Mouse (Mus musculus): Measurements from ENCODE around the gene Gm20503. TPM values are rescaled to one million over a fixed set of nuclear protein-coding genes. Genes with fewer than 3 reads are reported as not detected.

The Gm20503 gene
- total and polyA plus RNA-seq, 3 experiments: 3.3 TPM; not detected in 2

DNA sequence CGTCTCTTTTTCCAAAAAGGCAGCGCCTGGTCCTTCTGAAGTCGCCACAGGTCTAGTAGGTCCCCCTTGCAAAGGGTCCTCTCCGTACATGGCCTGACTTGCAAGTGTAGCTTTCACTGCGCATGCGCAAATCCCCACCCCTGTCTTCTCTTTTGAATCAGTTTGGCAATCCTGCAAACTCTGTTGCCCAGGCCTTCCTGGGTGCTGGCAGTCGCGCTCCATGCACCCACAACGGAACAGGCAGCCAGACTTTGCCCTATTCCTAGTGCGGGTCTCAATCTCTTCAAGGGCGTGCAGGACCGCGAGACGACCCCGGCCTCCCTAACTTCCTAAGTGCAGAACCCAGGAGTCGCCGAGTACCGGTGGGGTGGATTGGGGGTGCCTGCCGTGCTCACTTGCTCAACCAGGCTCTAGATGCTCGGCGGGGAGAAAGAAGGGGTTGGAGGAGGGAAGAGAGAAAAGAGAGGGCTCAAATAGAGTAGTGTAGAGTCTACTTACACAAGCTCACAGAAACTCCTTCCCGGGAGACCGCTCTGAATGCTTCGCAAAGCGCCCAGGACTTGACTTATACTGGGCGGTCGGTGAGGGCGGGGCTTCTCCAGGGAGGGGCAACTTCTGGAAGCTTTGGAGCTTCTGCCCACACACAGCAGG lies 16.3 kb upstream of the Gm20503 start, which contains the start of gene Ptgr1 (continued):
- TF ChIP-seq RCOR1 (IDR thresholded peaks at IDR 0.05; ENCODE audit: low read depth, low read length): no peak
- peak; percentile 22; the same call in 1 of the 2 replicates for TF ChIP-seq TBP (IDR thresholded peaks at IDR 0.05; ENCODE audit: low read depth, low read length)
- TF ChIP-seq UBTF (IDR thresholded peaks at IDR 0.05; ENCODE audit: borderline replicate concordance, insufficient read depth, low read depth, low read length): no peak
- no peak for TF ChIP-seq SMC3 (IDR thresholded peaks at IDR 0.05; ENCODE audit: low read depth, low read length)
- TF ChIP-seq ETS1 (IDR thresholded peaks at IDR 0.05; ENCODE audit: low read depth, low read length): no peak
- peak; percentile 6; the same call in 1 of the 2 replicates for TF ChIP-seq TCF12 (IDR thresholded peaks at IDR 0.05; ENCODE audit: low read depth, low read length)
- no peak for TF ChIP-seq E2F4 (IDR thresholded peaks at IDR 0.05; ENCODE audit: borderline replicate concordance, low read depth, low read length)

GRCm38 (mm10) chr4:58989303-58989898 lies 13.6 kb upstream of the Gm20503 start:
- peaks cover 18 to 38% of the 10 kb centered on the region in 2 experiments for H3K4me1 ChIP-seq (ENCODE audit: control insufficient read depth in 1 of 2, insufficient read depth in 2 of 2, low read length in 2 of 2)
- TF ChIP-seq ETS1 (IDR thresholded peaks at IDR 0.05; ENCODE audit: low read depth, low read length) (peak; percentile 61; the same call in 1 of the 2 replicates), EP300 (IDR thresholded peaks at IDR 0.05; ENCODE audit: low read depth in 1 of 2, low read length in 2 of 2) (peak in 1 of 2 experiments; percentile 49; a peak in 2 of 4 replicates), MAX (IDR thresholded peaks at IDR 0.05; ENCODE audit: low read length) (0 out of 2 replicates have a peak, but pooled peaks have one; percentile 3), MXI1 (IDR thresholded peaks at IDR 0.05; ENCODE audit: low read depth, low read length) (no peak), SIN3A (IDR thresholded peaks at IDR 0.05; ENCODE audit: low read length) (peak; percentile 21; the same call in 1 of the 2 replicates), MYC (IDR thresholded peaks at IDR 0.05; ENCODE audit: low read depth, low read length) (no peak)
- no peaks in the 10 kb centered on the region for H3K27me3 ChIP-seq (ENCODE audit: control insufficient read depth in 1 of 2, insufficient read depth in 2 of 2, low read length in 2 of 2)

GRCm38 (mm10) chr4:58990609-58991434 lies 12.2 kb upstream of the Gm20503 start:
- Histone ChIP-seq H3K9ac (ENCODE audit: control insufficient read depth, low read depth, low read length, poor library complexity, severe bottlenecking) (peak overlapping the region; percentile 30), H3K4me1 (ENCODE audit: control insufficient read depth in 1 of 2, insufficient read depth in 2 of 2, low read length in 2 of 2) (peaks cover 18 to 36% of the 10 kb centered on the region in 2 experiments), H3K27ac (ENCODE audit: control insufficient read depth, low read depth, low read length) (peak overlapping the region; percentile 61; the same call in 1 of the 2 replicates), H3K4me3 (ENCODE audit: control insufficient read depth in 1 of 2, insufficient read depth in 1 of 2, low read depth in 2 of 2, low read length in 2 of 2) (peak overlapping the region; percentile 8 to 37), H3K36me3 (ENCODE audit: control insufficient read depth in 1 of 2, insufficient read depth in 2 of 2, low read length in 2 of 2) (peaks cover 0 to 23% of the 10 kb centered on the region in 2 experiments; a peak in 2 of 4 replicates), H3K79me2 (ENCODE audit: control insufficient read depth, insufficient read depth, low read length, poor library complexity) (no peaks in the 10 kb centered on the region), H3K27me3 (ENCODE audit: control insufficient read depth in 1 of 2, insufficient read depth in 2 of 2, low read length in 2 of 2) (no peaks in the 10 kb centered on the region), H3K9me3 (replicated peaks; ENCODE audit: insufficient read depth, low read length) (no peaks in the 10 kb centered on the region)
- DNase-seq (ENCODE audit: low read depth, low spot score): peak; percentile 90
- TF ChIP-seq KAT2A (conservative IDR thresholded peaks at IDR 0.05; ENCODE audit: low read depth, low read length) (no peak), MYC (IDR thresholded peaks at IDR 0.05; ENCODE audit: low read depth, low read length) (peak; percentile 54; the same call in 1 of the 2 replicates), JUND (IDR thresholded peaks at IDR 0.05; ENCODE audit: low read depth, low read length) (no peak), MYB (IDR thresholded peaks at IDR 0.05; ENCODE audit: low read depth, low read length) (no peak), POLR2AphosphoS5 (IDR thresholded peaks at IDR 0.05; ENCODE audit: borderline replicate concordance, low read depth, low read length) (no peak), MAZ (IDR thresholded peaks at IDR 0.05; ENCODE audit: low read depth, low read length) (no peak), NRF1 (IDR thresholded peaks at IDR 0.05; ENCODE audit: insufficient read depth, low read depth, low read length, poor library complexity, severe bottlenecking) (no peak), TAL1 (IDR thresholded peaks at IDR 0.05; ENCODE audit: low read length) (peak; percentile 20; the same call in 1 of the 2 replicates), MXI1 (IDR thresholded peaks at IDR 0.05; ENCODE audit: low read depth, low read length) (peak; percentile 37; the same call in 1 of the 2 replicates), ELF1 (IDR thresholded peaks at IDR 0.05; ENCODE audit: low read depth, low read length) (no peak), GATA1 (IDR thresholded peaks at IDR 0.05; ENCODE audit: low read depth, low read length) (peak; percentile 55), HCFC1 (IDR thresholded peaks at IDR 0.05; ENCODE audit: low read depth, low read length) (no peak), ZKSCAN1 (IDR thresholded peaks at IDR 0.05; ENCODE audit: low read depth, low read length) (no peak), SMC3 (IDR thresholded peaks at IDR 0.05; ENCODE audit: low read depth, low read length) (no peak), TCF12 (IDR thresholded peaks at IDR 0.05; ENCODE audit: low read depth, low read length) (peak; percentile 37; the same call in 1 of the 2 replicates), UBTF (IDR thresholded peaks at IDR 0.05; ENCODE audit: borderline replicate concordance, insufficient read depth, low read depth, low read length) (no peak)

More at GRCm38 (mm10) chr4:58989303-58989898, 13.6 kb upstream of the Gm20503 start:
- H3K27ac ChIP-seq (ENCODE audit: control insufficient read depth, low read depth, low read length): peak overlapping the region; percentile 61
- DNase-seq (ENCODE audit: low read depth, low spot score): peak; percentile 68
- no peaks in the 10 kb centered on the region; the same call in 1 of the 2 replicates for H3K79me2 ChIP-seq (ENCODE audit: control insufficient read depth, insufficient read depth, low read length, poor library complexity)
- peak overlapping the region; percentile 42 for H3K9ac ChIP-seq (ENCODE audit: control insufficient read depth, low read depth, low read length, poor library complexity, severe bottlenecking)
- no peaks in the 10 kb centered on the region for H3K9me3 ChIP-seq (replicated peaks; ENCODE audit: insufficient read depth, low read length)
- peaks cover 0 to 29% of the 10 kb centered on the region in 2 experiments; a peak in 2 of 4 replicates for H3K36me3 ChIP-seq (ENCODE audit: control insufficient read depth in 1 of 2, insufficient read depth in 2 of 2, low read length in 2 of 2)
- H3K4me3 ChIP-seq (ENCODE audit: control insufficient read depth in 1 of 2, insufficient read depth in 1 of 2, low read depth in 2 of 2, low read length in 2 of 2): peak overlapping the region in 1 of 2 experiments; percentile 6; a peak in 1 of 4 replicates
